Mouse (Mus musculus) cerebellum, postnatal 4 days (tissue): Measurements from ENCODE around the gene Bach2.

Source experiments
- DNase-seq, 2 experiments: peaks; one replicate each; pipeline ENCODE4 v3.0.0; 2022; ENCODE audit warnings: low spot score in 2 of 2, mixed read lengths in 1 of 2

The Bach2 gene

DNA sequence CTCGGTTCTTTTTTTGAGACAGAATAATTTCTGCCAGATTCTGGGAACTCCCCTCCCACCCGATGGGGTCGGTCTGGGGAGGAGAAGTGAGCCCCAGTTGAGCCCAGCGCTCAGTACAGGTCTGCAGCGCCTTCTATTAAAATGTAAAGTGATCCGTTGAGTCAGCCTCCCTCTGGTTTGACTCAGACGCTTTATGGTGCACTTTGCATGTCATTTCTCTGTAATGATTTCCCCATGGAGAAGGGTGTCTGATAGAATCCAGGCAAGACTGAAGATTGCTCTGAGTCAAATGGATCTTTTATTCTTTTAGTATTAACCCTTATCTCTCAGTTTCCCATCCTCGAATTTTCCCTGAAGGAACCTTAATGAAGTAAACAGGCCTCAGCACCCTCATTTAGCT, 244.3 kb downstream of the Bach2 start:
- DNase-seq, result no peak

DNA sequence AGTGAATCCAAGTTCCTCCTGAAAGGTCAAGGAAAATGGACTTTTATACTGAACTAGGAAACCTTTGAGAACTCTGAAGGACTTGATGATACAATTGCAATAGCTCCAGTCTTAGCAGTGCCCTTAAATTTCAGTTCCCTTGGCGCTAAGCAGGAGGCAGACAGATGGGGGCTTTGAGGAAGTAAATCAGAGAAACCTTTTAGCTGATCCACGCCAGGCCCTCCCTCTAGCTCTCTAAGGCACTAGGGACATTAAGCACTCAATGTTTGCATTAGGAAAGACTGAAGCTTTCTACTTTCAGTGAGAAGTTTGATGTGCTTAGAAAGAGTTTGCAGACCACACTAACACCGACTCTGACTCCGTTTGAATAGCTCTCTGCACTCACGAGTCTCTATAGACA, 247.2 kb downstream of the Bach2 start:
- DNase-seq, result no peak

DNA sequence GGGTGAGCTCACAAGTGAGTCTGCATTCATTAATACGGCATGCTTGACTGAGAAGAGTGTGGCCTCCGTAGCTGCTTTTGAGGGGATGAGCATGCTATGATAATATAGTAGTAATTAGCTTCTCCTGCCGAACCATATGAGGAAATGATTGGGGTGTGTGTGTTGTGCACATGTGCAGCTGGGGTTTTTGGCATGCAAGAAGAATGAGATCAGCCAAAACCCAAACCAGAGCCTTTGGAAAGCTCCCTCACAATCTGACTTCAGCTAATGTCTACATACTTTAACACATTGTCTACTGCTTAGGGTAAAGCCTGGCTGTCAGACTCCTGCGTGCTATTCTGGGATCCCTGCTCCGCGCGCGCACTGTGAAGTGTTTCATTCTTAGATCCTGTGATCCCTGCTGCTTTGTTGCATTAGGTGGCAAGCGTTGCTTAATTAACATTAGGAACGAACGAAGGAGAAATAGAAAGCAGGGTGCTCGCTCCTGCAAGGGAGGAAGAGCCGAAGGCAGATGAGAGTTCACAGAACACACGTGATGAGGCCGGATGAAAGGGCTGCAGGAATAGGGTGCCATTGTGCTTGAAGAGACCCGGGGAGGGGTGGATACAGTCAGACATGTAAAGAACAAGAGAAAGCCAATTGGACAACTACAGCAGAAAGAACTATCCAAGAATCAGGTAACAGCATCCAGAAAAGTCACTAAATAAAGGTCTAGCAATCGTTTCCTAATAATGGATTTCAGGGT, 248.2 kb downstream of the Bach2 start:
- DNase-seq, result no peak

DNA sequence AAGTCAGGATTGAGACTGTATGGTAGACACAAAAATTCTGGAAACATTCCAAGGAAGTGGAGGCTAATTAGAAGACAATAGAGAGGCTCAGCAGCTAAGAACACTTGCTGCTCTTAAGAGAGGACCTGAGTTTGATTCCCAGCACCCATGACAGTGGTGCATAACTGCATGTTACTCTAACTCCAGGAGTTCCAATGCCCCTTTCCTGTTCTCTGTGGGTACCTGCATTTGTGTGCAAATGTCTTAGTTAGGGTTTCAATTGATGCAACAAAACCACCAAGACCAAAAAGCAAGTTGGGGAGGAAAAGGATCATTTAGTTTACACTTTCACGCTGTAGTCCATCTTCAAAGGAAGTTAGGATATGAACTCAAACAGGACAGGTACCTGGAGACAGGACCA, 250.6 kb downstream of the Bach2 start:
- DNase-seq, result no peak

DNA sequence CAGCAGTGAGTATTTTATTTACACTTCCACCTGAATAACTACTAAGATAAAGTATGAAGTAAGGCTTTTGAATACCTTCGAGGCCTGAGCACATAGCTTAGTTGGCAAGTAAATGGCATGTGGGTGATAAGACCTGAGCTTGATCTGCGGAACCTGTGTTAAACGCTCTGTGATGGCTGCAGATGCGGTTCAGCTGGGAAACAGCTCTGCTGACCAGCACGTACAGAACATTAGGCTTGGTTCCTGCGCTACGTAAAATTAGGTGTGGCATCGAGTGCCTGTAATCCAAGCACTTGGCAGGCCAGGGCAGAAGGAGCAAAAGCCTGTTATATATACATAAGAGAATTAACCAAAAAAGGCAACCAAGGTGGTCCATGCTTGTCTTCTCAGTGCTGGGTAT, 252.6 kb downstream of the Bach2 start:
- DNase-seq, result no peak

DNA sequence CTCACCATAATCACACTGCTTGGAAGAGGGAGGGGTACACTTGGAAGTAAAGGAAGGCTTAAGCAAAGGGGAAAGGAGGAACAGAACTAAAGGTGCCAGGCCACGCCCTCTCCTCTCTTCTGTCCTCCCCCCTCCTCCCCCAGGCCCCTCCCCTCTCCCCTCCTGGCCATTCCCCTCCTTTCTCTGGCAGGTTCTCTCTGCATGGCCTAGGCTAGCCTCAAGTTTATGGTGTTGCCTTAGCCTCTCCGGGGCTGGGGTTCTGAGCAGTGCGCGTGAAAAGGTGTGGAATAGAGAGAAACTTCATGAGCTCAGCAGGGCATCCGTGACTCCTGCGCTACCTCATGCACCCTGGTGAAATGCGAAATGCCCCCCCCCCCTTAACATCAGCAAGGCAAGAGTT, 254.2 kb downstream of the Bach2 start:
- DNase-seq, result no peak

DNA sequence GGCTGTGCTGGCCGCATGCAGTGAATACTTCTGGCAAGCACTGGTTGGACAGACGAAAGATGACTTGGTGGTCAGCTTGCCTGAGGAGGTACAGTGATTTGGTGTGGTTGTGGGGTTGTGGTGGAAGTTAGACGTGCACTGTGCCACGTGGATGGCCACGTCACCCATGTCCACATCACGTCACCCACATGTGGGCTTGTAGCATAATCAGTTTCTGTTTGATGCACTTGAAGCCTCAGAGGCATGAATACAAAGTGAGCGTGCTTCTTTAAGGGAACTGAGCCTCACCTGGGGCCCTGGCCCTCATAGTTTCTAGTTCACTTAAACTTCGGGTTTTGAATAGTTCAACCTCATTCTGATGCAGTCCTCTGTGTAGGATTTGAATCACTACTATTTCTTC, 263.2 kb downstream of the Bach2 start:
- DNase-seq, result no peak

DNA sequence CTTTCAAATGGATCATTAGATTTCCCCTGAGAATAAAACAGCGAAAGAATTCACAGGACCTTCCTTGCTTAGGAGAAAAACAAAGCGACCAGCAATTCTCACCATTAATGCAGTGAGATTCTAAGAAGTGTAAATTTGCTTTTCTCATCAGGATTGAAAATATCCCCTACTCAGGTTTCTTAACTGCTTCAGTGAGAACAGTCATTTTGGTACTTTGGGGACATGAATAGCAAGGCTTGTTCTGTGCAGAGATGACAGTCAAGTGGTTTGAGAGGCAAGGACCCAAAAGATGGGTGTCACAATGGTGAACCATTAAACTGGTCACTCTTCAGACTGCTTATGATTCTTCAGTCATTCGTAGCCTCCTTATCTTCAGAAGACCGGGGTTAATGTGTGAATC, 263.6 kb downstream of the Bach2 start:
- DNase-seq, result no peak

DNA sequence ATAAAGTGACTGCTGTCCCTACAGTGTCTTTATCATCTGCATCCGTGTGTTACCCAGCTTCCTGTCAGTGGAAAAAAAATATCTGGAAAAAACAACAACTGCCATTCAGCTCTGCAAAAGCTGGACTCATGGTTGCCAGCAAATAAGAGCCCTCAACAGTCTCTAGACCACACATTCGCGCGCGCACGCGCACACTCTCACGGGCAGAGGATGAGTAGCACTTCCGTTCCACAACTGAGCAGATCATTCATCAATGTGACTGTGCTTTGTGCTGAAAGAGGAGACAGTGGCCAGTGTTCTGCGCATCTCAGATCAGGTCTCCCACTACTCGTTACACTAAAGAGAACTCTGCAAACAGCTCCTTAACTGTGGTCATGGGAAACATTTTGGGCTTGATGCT, 265.6 kb downstream of the Bach2 start:
- no peak for DNase-seq

DNA sequence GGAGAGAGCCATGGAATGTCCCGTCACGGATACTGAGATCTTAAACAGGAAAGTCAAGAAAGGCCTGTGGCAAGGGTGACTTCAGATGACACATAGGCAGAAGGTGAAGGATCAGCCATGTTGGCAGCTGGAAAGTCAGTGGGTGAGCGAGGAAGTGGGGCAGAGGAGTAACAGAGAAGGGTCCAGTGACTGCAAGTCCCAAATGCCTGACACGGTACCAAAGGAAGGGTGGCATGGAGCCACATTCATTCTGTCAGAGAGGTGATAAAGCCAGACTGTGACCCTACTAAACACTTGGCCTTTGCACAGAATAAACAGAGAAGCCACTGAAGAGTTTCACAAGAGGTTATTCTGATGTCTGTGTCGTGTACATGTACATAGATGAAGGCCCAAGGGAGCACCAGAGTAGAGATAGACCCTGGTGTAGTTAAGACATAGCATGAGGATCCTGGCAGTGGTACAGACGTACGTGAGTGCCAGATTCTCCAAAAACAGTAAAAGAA, 267.8 kb downstream of the Bach2 start:
- DNase-seq, result no peak

DNA sequence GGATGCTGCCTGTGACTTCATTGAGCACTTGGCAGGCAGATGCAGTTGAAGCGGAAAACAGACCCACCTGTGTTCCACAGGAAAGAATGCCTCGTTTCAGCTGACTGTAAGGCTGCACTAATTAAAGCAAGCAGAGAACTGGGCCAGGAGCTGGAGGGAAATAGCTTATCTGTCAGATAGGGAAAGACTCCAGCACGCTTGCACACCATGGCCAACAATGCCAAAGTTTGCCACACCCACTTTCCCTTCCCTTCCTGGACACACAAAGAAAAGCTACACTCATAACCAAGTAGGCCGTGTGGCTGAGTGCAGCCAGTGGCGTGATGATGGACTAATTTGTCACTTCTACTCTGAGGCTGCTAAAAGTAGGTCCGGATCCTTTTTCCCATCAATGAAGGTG, 268.4 kb downstream of the Bach2 start:
- DNase-seq, result no peak

DNA sequence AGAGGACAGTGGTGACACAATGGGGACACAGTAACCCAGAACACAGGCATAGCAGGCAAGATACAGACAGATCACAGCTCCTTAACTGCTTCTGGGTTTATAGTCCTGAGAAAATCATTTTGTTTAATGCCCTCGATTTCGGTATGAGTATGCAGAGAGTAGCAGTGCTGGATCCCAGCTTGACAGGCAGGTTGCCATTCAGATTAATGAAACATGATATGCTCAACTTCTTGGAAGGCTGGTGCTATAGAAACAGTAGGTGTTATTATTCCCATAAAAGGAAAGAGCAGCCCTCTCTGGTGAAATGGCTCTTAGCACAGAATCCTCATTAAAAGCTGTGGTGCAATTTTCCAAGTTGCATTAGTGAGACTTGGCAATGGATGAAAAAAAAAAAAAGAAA, 270.0 kb downstream of the Bach2 start:
- no peak for DNase-seq

DNA sequence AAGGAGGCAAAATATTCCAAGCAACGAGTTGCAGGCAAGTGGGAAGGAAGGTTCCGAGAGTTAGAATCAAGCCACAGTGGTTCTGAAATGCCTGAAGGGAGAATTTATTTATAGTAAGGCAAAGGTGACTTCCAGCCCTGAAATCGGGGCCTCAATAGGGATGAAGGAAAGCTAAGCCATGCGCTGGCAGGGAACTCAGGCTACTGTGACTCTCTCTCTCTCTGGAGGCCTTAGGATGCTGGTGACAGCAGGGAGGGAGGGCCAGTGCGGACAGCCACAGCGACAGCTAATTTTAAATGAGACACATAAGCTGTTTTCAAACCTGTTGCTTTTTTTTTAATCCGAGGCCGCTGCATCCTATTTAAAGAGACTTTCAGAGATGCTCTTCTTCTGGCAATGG, 270.4 kb downstream of the Bach2 start:
- DNase-seq, result no peak

DNA sequence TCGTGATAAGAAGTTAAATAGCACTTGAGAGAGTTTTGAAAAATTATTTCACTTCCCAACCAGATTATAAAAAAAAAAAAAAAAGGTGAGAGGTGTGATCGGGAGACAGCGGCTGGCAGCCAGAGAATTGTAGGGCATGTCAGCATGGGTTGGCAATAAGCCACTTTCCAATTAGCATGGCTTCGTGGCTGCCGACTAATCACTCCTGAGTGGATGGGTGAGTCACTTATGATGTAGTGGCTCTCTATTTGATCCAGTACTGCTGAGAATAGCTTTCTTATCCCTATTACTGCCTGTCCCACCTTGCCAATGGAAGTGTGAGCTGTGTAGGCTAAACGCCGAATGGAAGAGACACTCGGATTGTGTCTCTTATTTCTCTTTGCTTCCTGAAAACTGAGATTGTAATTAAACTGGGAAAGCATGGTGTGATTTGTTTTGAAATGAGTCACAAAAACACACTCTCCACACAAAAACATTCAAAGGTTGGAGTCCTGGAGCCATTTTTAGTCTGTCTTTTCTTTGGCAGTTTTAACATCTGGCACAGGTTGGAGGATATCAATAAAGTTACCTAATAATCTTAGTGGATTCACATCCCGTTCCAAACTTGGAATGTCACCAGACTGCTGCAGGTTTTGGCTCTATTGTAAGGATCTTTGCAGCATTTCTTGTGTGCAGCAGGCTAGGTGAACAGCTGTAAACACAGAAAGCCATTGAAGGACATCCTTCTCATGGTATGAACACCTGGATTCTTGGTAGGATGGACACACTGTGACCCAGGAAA, 271.4 kb downstream of the Bach2 start:
- DNase-seq, result peak in 1 of 2 experiments; percentile 53

DNA sequence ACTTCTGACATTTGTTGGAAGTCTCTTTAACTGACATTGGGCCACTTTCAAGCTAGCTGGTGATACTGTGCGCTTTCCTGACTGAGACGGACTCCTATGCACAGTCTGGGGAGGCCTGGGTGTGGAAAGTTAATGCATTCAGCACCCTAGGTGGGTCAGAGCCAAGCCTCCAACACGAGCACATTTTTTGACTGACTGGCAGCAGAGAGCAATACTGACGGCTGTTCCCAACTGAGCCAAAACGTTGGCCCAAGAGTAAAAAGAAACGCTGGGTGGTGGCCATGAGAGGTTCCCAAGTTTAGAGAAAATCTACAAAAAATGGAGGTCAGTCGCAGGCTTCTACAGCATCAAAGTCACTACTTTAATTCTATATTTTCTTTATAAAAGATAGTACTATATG, 272.3 kb downstream of the Bach2 start:
- DNase-seq, result no peak

DNA sequence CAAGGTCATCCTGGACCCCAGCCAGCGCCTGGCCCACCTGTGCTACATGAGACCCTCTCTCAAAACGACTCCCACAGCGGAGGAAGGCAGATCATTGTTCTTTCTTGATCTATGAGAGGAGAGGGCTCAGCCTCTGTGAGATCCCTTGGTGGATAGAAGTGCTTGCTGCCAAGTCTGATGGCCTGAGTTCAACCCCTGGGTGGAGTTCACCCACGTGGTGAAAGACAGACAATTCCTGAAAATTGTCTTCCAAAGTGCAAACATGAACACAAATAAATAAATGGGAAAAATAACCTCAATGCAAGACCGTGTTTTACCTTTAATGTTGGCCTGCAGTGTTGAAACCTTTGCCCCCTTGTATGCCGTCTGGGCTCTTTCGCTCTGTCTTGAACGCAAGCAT, 277.5 kb downstream of the Bach2 start:
- no peak for DNase-seq

DNA sequence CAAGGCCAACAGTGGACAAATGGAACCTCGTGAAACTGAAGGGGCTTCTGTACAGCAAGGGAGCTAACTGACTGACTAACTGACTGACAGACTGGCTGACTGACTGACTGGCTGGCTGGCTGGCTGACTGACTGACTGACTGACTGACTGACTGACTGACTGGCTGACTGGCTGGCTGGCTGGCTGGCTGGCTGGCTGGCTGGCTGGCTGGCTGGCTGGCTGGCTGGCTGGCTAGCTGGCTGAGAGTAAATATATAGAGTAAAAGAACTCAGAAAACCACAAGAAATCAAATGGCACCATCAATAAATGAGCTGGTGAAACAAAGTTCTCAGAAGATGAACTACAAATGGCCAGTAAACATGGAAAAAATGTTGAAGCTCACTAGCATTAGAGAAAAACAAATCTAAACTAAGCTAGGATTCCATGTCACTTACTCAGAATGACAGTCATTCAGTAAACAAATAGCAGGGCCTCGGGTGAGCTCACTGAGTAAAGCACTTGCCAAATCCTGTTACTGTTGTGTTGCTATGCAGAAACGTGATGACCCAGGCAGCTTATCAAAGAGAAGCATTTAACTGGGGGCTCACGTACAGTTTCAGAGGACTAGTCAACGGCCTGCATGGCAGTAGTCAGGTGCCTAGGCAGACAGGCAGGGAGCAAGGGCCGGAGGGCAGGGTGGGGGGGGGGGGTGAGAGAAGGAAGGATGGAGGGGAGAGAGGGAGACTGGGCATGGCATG, 280.4 kb downstream of the Bach2 start:
- no peak for DNase-seq

DNA sequence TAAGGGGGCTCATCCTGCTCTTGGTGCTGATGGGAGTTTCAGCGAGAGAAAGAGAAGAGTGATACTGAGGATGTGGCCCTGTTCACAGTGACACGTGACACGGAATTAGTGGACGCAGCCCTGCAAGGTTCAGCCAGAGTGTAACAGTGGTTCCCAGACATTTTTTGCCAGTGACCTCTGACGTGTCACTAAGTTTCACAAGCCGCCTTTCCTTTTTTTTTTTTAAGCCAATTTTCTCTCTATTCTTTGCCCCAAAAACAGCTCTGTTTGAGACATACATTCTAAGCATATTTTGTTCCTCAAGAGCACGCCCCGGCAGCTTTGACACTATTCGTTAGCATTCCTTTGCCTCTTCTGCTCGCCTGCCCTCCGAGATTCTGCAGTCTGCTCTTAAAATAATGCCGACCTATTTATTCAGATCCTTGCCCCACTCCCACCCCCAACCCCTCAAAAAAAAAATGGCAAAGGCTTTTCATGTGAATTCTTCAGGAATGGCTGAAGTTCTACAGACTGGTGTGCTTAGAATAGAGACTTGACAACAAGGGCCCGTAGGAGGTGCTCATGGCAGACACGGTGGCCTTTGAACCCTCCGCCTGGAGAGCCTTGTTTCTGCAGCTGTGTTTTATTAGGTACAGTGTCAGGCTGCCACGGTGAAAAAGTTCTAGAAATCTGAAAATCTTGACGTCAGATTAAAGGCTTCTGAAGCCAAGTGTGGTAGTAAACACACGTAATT, 282.2 kb downstream of the Bach2 start:
- DNase-seq, result no peak

DNA sequence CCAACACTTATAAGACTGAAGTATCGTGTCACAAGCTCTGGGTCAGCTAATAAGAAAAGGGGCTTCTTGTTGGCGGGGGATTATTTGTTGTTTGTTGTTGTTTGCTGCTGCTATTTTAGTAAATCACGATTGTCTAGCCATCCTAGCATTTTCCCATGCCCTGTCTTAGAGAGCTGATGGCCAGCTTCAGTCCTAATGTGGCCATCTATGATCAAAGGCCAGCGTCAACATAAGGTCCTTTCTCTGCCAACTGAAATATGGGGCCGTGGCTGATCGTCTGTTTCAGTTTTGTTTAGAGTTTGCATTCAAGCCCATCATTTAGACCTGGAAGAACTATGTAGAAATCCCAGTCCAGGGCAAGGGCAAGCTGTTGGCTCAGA, 282.7 kb downstream of the Bach2 start:
- DNase-seq, result no peak

DNA sequence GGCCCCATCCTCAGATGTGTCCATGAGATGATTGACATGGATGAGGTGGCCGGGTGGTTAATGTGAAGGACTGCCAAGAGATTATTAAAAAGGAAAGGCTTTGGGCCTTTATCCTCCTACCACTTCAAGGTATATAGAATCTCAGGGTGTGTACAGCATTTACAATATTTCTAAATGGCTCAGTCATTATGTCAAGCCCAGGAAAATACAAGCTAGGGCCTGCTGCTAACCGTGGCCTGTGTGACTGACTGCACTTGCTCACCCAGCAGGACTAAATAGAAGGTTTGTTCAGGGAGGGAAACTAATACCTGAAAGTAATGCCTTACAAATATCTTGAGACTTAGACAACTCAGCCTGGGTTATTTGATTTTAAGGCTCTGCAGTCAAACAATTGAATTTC, 283.4 kb downstream of the Bach2 start:
- no peak for DNase-seq

DNA sequence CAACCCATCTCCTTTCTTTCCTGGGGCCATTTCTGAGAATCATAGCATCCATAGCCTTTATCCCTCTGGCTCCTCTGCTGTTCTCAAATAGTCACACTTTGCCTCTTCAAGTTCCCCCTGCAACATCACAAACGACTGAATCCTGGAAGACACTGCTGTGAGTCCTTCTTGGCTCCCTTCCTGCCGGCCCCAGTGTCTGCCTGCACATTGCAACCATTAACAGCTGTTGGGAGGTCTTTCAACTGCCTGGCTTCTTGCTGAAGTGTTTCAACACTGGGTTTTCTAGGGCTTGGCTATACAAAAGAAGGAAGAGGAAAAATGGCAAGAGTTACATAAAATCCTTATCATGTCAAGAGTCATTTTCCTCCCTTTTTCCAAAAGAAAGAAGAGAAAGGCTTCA, 285.7 kb downstream of the Bach2 start:
- no peak for DNase-seq

DNA sequence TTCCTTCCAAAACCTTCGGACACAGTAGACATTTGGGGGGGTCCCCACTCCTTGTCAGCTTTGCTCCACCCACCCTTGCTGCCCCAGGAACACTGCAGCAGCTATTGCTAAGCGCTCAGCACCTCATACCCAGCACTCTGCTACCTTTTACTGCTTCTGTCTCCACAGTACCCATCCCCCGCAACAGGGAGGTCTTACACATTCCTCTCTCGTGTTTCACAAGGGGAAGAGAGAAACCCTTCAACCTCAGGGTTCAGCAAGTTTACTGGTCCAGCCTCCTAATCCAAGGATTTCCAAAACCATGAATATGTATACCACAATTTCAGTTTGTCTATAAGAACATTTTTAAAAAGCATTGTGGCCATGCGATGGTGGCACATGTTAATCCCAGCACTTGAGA, 286.4 kb downstream of the Bach2 start:
- no peak for DNase-seq
